Mouse (Mus musculus) hindbrain, embryonic 11.5 days (tissue): ENCODE data around the gene Ap4b1. TPM values are rescaled to one million over a fixed set of nuclear protein-coding genes. Genes with fewer than 3 reads are reported as not detected.
"Not testable (repeated sequence)": the region's sequence is repeated elsewhere in the genome, so short reads cannot be mapped to it uniquely, and the experiment has no call there.

Source experiments
- ATAC-seq: fragments of 200-750 bp; cut with Nextera tagmentation; 2 replicates; pipeline ENCODE4 v1.8.0; 2017; ENCODE audit warnings: mild to moderate bottlenecking, moderate TSS enrichment, moderate library complexity; ENCODE audit not compliant: low FRiP score
- DNase-seq: peaks from one replicate; pipeline ENCODE4 v3.0.0-alpha.2; 2015; ENCODE audit warnings: low spot score
- H3K27ac ChIP-seq: fragments of 300-500 bp; sonication (generic); 2 replicates; pipeline ENCODE4 v1.5.1; 2014; ENCODE audit warnings: mild to moderate bottlenecking, low read depth, low read length
- H3K27me3 ChIP-seq: fragments of 300-500 bp; sonication (generic); 2 replicates; pipeline ENCODE4 v1.6.1; 2014; ENCODE audit warnings: mild to moderate bottlenecking, low read length, moderate library complexity, mixed read lengths; ENCODE audit not compliant: control insufficient read depth, insufficient read depth
- H3K36me3 ChIP-seq: fragments of 300-500 bp; sonication (generic); 2 replicates; pipeline ENCODE4 v1.6.1; 2014; ENCODE audit warnings: mild to moderate bottlenecking, low read length, moderate library complexity, mixed read lengths; ENCODE audit not compliant: control insufficient read depth, insufficient read depth
- H3K4me1 ChIP-seq: fragments of 300-500 bp; sonication (generic); replicated peaks from 2 replicates; pipeline ENCODE4 v1.6.1; 2014; ENCODE audit warnings: low read length, mixed read lengths; ENCODE audit not compliant: control insufficient read depth, insufficient read depth
- H3K4me2 ChIP-seq: fragments of 300-500 bp; sonication (generic); replicated peaks from 2 replicates; pipeline ENCODE4 v1.6.1; 2014; ENCODE audit warnings: mild to moderate bottlenecking, low read depth, low read length
- H3K4me3 ChIP-seq: fragments of 300-500 bp; sonication (generic); 2 replicates; pipeline ENCODE4 v1.5.1; 2014; ENCODE audit warnings: low read depth, low read length
- H3K9ac ChIP-seq: fragments of 300-500 bp; sonication (generic); 2 replicates; pipeline ENCODE4 v1.6.1; 2014; ENCODE audit warnings: low read depth, low read length
- H3K9me3 ChIP-seq: fragments of 300-500 bp; sonication (generic); 2 replicates; pipeline ENCODE4 v1.6.1; 2016; ENCODE audit warnings: low read length; ENCODE audit not compliant: control insufficient read depth
- WGBS: fragments of 180-500 bp; shearing (Covaris S2); extraction: QIAGEN DNeasy Blood & Tissue Kit; methylation state at CpG from one replicate; pipeline ENCODE4 v1.1.7; 2014; 5-methylcytosine and 5-hydroxymethylcytosine counted together
- polyA plus RNA-seq: library from polyadenylated mRNA; unstranded; fragments of >200 nt; fragmentation: Nextera tagmentation; extraction: Ambion mirVana; gene quantifications from 2 replicates; pipeline ENCODE4 v1.2.1, GENCODE M21; 2014

Gene Ap4b1
- polyA plus RNA-seq, 1 experiment from 2014 or later = 24.7 TPM

- no peaks in the 10 kb centered on the region for H3K9me3 ChIP-seq
- WGBS = 14% methylated on average over 37 of the region's 49 CpGs
- no peaks in the 10 kb centered on the region for H3K4me1 ChIP-seq
- DNase-seq (peak; percentile 92), ATAC-seq (peak; percentile 97)
- H3K4me2 ChIP-seq = peak within 1 kb of the TSS; percentile 81
- peak within 1 kb of the TSS; percentile 96 for H3K4me3 ChIP-seq
- H3K27me3 ChIP-seq = no peaks in the 10 kb centered on the region
- peak within 1 kb of the TSS; percentile 83 for H3K27ac ChIP-seq
- H3K36me3 ChIP-seq = no peaks in the 10 kb centered on the region
- peak within 1 kb of the TSS; percentile 94 for H3K9ac ChIP-seq
These were observed 17.9 kb upstream of the Ap4b1 start, which contains the start of gene Hipk1 for GRCm38 (mm10) chr3:103791230-103792110. Gene Hipk1 (minus strand): TSS chr3:103791563.

DNA sequence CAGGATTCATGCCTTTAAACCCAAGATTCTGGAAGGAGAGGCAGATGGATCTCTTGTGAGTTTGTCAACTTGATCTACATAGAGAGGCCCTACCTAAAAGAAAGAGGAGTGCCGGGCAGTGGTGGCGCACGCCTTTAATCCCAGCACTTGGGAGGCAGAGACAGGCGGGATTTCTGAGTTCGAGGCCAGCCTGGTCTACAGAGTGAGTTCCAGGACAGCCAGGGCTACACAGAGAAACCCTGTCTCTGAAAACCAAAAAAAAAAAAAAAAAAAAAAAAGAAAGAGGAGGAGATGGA is 17.3 kb upstream of the Ap4b1 start:
- not testable (repeated sequence) for H3K27me3 ChIP-seq, H3K4me3 ChIP-seq, H3K9me3 ChIP-seq, ATAC-seq, H3K27ac ChIP-seq, H3K4me1 ChIP-seq, H3K36me3 ChIP-seq, H3K4me2 ChIP-seq
- 0 out of 2 replicates have a peak overlapping the region, but pooled peaks have one; percentile 94 for H3K9ac ChIP-seq
- 77% methylated on average over 5 of the region's 5 CpGs for WGBS
- peak; percentile 3 for DNase-seq

- no peaks in the 10 kb centered on the region for H3K27me3 ChIP-seq
- H3K4me1 ChIP-seq = no peaks in the 10 kb centered on the region
- H3K4me2 ChIP-seq = no peak overlapping the region
- no peak overlapping the region for H3K9ac ChIP-seq
- H3K9me3 ChIP-seq = no peaks in the 10 kb centered on the region
- ATAC-seq (no peak), DNase-seq (no peak)
- no peak overlapping the region for H3K4me3 ChIP-seq
- WGBS = 84% methylated on average over 1 of the region's 1 CpGs
- H3K36me3 ChIP-seq = no peaks in the 10 kb centered on the region
- H3K27ac ChIP-seq = no peak overlapping the region
These were observed 16.8 kb upstream of the Ap4b1 start for GRCm38 (mm10) chr3:103792566-103792965.

DNA sequence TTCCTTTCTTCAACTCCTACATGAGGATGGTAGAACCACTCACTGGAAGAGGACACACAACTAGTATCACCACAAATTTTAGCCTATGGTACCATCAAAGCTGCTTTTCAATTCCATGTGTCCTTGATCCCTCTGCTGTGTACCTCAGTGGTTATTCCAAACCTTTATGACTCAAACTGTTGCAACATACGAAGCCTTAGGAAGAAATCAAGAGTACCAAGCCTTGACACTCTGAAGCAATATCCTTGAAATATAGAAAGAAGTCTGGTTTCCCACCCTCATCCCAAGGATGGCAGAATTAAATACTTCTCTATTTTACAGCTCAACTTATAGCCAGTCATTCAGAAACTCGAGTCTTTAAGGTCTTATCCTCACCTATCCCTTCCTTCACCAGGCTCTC is 12.9 kb upstream of the Ap4b1 start:
- no peaks in the 10 kb centered on the region for H3K9me3 ChIP-seq
- DNase-seq (no peak), ATAC-seq (no peak)
- no peaks in the 10 kb centered on the region for H3K36me3 ChIP-seq
- H3K4me1 ChIP-seq = no peaks in the 10 kb centered on the region
- no peak overlapping the region for H3K9ac ChIP-seq
- no peak overlapping the region for H3K4me2 ChIP-seq
- no peak overlapping the region for H3K27ac ChIP-seq
- 71% methylated on average over 2 of the region's 2 CpGs for WGBS
- no peaks in the 10 kb centered on the region for H3K27me3 ChIP-seq
- no peak overlapping the region for H3K4me3 ChIP-seq

GRCm38 (mm10) chr3:103799507-103799906 is 9.8 kb upstream of the Ap4b1 start:
- no peak overlapping the region for H3K4me2 ChIP-seq

GRCm38 (mm10) chr3:103801631-103802531 is 7.4 kb upstream of the Ap4b1 start:
- no peak overlapping the region for H3K4me3 ChIP-seq
- WGBS = 84% methylated on average over 10 of the region's 10 CpGs
- no peak overlapping the region for H3K27ac ChIP-seq
- H3K4me2 ChIP-seq = no peak overlapping the region
- no peak overlapping the region for H3K9ac ChIP-seq
- ATAC-seq (no peak), DNase-seq (no peak)
- H3K27me3 ChIP-seq = no peaks in the 10 kb centered on the region
- peaks cover 4% of the 10 kb centered on the region for H3K36me3 ChIP-seq
- no peaks in the 10 kb centered on the region for H3K4me1 ChIP-seq
- H3K9me3 ChIP-seq = no peaks in the 10 kb centered on the region

More at GRCm38 (mm10) chr3:103799507-103799906, 9.8 kb upstream of the Ap4b1 start:
- Histone ChIP-seq H3K9me3 (no peaks in the 10 kb centered on the region), H3K9ac (no peak overlapping the region), H3K4me1 (no peaks in the 10 kb centered on the region), H3K27ac (no peak overlapping the region), H3K27me3 (no peaks in the 10 kb centered on the region), H3K36me3 (peaks cover 4% of the 10 kb centered on the region), H3K4me3 (no peak overlapping the region)
- DNase-seq (no peak), ATAC-seq (no peak)
- 78% methylated on average over 2 of the region's 2 CpGs for WGBS

DNA sequence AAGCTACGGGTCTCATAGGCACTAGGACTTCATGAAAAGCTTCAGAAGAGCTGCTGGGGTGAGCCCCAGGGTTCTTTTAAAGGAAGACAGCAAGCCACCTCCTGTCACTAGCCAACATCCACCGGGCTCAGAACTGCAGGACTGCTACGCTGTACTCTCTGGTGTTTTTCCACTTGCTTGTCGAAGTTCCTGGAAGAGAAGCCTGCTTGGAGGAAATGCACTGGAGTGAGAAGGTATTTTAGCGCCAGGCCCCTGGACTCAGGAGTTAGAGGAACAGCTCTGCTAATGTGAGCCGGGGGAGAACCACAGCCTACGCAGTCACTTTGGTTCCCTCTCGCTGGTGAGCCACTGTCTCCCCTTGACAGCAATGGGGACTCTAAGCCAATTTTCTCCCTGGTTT is 6.5 kb upstream of the Ap4b1 start:
- DNase-seq = no peak
- Histone ChIP-seq H3K4me2 (no peak overlapping the region), H3K27me3 (no peaks in the 10 kb centered on the region), H3K27ac (no peak overlapping the region), H3K4me1 (no peaks in the 10 kb centered on the region), H3K9me3 (no peaks in the 10 kb centered on the region), H3K9ac (no peak overlapping the region), H3K4me3 (no peak overlapping the region), H3K36me3 (peaks cover 4% of the 10 kb centered on the region)
- WGBS = 87% methylated on average over 8 of the region's 8 CpGs
- no peak for ATAC-seq

DNA sequence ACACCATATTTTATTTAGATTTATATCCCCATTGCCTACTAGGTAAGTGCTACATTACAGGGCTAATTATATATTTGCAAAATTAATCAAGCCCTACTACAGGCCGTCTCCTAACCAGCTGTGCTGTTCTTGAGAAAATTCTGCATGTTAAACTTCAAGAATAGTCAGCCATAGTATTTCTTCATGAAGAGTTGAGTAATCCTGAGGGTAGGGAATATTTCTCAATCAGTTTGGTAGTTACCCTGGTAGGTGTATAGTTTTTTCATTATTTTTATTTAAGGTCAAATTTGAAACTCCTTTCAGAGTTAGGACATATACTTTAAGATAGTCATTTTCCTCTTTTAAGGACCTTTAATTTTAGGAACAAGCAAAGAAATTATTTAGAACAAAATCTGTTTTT is 3.6 kb upstream of the Ap4b1 start:
- ATAC-seq = no peak
- no peaks in the 10 kb centered on the region for H3K27me3 ChIP-seq
- 85% methylated on average over 1 of the region's 1 CpGs for WGBS

More for the DNA sequence above, 3.6 kb upstream of the Ap4b1 start:
- H3K36me3 ChIP-seq = peaks cover 4% of the 10 kb centered on the region
- H3K4me3 ChIP-seq = no peak overlapping the region
- no peaks in the 10 kb centered on the region for H3K9me3 ChIP-seq
- no peak overlapping the region for H3K4me2 ChIP-seq
- no peak for DNase-seq
- H3K9ac ChIP-seq = no peak overlapping the region
- H3K4me1 ChIP-seq = no peaks in the 10 kb centered on the region
- no peak overlapping the region for H3K27ac ChIP-seq
